Mouse (Mus musculus): ENCODE measurements around the gene Strip2. TPM values are rescaled to one million over a fixed set of nuclear protein-coding genes. Genes with fewer than 3 reads are reported as not detected.
A peak's percentile ranks its signal among the peaks of the same experiment; 100 is the strongest.

Strip2 gene
- total RNA-seq, 4 experiments from 2014 or later: 37.7 to 60.0 (median 42.6) TPM

- DNase-seq (ENCODE audit: low spot score in 2 of 2): peak in 1 of 2 experiments; percentile 21
These were observed 85.8 kb downstream of the Strip2 start for GRCm38 (mm10) chr6:30002628-30003027.

GRCm38 (mm10) chr6:30005851-30006250 lies 89.0 kb downstream of the Strip2 start:
- no peak for DNase-seq (ENCODE audit: low spot score in 2 of 2)

- no peak for DNase-seq (ENCODE audit: low spot score in 2 of 2)
These were observed 92.4 kb downstream of the Strip2 start for GRCm38 (mm10) chr6:30009204-30009603.

Small RNAs within 50 kb of the gene (microRNA-seq; reads per million reads assigned to microRNA genes)
- gene Gm23049: 0 reads per million in 2 experiments

Other genes with a start within 250 kb of the Strip2 start
- gene Tspan33, start 222.8 kb upstream of the Strip2 start, total RNA-seq (2022): 10 to 100 TPM; 19.8 to 26.5 (median 21.7) TPM
- 10 to 100 TPM; 10.5 to 11.9 (median 11.0) TPM for gene Smo, start 181.5 kb upstream of the Strip2 start, total RNA-seq (2022)
- 100 to 1,000 TPM; 128 to 171 (median 150) TPM for gene Ahcyl2, start 149.0 kb upstream of the Strip2 start, total RNA-seq (2022)
- gene Nrf1, start 131.0 kb downstream of the Strip2 start, total RNA-seq (2022): 10 to 100 TPM; 20.4 to 25.0 (median 22.4) TPM

Measured in left cerebral cortex, adult 8-10 months (tissue).